Mouse (Mus musculus) layer of hippocampus, adult 8-10 months (tissue): ENCODE measurements around the gene Stk17b. TPM values are rescaled to one million over a fixed set of nuclear protein-coding genes. Genes with fewer than 3 reads are reported as not detected.
"Not testable (repeated sequence)": the region's sequence is repeated elsewhere in the genome, so short reads cannot be mapped to it uniquely, and the experiment has no call there.

Source experiments
- DNase-seq, 2 experiments: peaks; one replicate each; pipeline ENCODE4 v3.0.0; 2022; ENCODE audit warnings: low spot score in 2 of 2
- total RNA-seq, 4 experiments: library from RNA; stranded (reverse); gene quantifications; 2 replicates each; pipeline ENCODE4 v1.2.4; 2022

The Stk17b gene
- total RNA-seq, 4 experiments from 2014 or later = 4.7 to 7.0 (median 6.3) TPM

DNA sequence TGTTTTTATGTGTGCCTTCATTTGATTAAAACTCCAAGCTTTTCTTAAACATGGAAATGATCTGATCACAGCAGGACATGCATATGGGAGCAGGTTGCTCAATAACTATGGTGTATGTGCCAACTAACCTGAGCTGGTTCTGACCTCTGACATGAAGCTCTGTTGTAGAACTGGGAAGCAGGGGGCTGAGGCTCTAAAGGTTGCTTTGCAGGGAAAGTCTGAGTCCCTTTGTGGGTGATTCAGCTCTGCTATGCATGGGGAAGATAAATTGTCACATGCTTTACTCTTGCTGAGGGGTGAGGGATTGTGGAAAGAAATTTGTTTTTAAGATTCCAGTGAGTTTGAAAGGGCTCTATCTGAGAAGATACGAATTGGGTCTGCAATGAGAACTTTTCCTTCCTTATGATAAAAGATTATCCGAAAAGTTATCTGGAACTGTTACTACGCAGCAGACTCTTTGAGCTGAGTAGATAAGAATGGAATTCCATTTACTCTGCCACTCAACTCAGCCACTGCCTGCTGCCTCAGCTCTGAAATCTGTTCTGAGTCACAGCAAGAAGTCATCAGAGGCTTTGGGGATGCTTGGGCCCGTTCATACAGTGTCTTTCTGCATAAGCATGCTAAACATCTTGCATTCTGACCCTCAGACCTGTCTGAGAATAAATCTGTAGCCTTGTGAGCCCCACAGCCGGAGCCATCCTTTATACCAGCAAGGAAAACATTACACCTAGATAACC is 56.4 kb downstream of the Stk17b start:
- DNase-seq = no peak

DNA sequence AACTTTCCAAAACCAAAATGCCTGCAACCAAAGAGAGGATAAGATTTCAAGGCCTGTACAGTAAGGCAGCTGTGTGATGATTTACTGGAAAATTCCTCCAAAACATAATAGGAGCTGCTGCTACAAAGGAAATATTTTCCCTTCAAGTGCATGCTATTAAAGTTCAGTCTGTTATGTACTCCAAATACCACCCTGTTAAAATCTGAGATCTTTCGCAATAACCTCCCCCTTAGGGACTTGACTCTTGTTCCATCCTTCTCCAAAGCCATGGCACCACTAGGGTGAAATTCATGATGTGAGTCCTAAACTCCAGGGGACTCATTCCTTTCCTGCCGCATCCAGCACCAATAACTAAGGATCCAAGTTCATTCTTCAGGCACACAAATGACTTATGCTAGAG is 58.1 kb downstream of the Stk17b start:
- no peak for DNase-seq

DNA sequence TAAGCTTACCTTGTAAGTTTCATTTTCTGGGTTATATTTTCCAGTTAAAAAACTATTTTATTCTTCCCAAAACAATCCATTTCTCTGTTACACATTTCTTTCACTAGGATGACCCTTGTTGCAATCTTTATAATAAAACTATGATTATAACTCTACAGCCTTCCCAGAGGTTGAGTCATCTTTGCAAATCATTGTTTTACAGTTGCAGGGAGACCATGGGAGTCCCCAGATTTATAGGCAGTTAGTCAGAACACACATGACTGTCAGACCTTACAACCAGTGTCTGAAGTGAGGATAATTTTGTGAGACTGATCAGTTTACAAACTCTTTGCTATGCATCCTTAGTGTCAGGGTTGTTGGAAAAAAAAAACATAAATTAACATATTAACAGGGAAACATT is 63.7 kb downstream of the Stk17b start:
- no peak for DNase-seq

DNA sequence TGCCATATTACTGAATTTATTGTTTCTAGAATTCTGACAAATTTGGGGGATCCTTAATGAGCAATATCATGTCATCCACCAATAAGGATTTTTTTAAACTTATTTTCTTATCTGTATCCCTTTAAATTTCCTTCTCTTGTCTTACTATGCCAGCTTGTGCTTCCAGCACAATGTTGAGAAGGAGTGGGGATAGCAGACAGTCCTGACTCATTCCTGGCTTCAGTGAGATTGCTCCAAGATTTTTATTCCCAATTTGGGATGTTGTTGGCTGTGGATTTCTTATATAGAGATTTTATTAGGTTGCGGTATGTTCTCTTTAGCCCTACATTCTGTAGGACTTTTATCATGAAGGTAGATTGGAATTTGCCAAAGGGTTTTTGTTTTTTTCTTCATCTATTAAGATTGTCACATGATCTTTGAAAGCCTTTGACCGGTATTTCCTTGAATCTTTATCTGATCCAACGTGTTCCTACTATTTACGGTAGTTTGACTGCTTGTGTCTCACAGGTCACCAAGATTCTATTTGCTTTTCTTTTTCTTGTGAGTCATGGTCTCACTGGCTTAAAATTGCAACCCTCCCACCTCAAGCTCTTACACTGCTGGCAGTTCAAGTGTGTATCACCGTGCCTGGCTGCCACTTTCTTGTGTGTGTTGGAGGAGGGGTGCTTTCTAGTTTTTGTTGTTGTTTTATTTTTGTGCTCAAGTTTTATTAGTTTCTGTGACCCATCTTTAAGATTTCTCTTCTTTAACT is 64.2 kb downstream of the Stk17b start:
- DNase-seq = no peak

DNA sequence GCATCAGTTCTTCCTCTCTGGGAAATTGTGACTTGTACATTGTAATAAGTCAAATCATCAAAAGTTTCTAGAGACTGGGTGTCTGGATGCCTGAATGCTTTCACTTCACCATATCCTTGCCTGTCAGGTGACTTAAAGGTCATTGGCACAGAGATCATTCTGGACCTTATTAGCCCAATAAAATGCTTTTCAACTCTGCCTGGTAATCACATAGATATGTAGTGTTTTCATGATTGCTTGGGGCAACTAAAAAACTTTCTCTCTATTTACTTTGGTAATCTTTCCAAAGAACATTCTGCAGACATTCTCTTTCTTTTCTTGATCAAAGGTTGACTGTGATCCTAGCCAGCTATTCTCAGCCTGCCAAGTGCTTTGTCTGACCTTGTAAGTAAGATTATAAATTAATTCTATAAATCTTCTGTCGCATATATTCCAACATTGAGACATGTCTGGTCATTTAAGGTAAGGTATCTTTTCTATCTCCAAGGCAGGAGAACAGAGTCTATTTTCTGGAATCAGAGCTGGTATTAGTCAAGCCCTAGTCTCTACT is 69.0 kb downstream of the Stk17b start:
- no peak for DNase-seq

DNA sequence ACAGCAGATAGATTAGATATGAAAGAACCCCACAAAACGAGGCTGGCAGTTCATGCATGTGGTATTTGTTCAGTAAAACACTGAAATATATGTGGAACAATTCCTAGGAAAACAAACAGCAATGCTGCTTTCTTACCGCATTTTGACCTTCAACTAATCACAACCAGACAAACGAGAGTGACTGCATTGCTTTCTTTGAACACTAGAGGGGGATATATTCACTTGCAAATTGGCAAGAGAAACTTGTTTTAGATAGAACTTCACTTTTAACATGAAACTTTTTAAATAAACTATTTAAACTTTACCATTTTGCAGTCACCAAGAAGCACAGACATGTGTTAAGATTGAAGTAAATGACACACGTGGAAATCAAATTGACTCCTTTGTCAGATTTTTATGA is 69.6 kb downstream of the Stk17b start:
- no peak for DNase-seq

DNA sequence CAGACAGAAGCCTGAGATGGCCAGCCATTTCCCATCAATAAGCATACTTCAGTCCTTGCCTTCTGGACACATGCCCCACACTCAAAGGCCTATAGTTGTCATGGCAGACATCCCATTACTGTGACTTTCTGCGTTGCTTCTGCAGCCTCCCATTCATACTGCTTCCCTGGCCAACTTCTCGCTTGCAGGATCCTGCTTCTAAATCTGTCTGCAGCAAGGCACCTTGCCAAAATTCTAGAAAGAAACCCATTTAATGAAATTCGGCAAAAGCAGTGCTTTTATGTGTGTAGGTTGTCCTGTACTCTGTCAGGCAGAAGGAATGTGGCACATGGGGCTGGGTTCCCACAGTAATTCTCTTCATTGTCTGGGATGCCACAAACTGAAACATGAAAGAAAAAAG is 71.6 kb downstream of the Stk17b start:
- DNase-seq = peak; percentile 20 to 38

DNA sequence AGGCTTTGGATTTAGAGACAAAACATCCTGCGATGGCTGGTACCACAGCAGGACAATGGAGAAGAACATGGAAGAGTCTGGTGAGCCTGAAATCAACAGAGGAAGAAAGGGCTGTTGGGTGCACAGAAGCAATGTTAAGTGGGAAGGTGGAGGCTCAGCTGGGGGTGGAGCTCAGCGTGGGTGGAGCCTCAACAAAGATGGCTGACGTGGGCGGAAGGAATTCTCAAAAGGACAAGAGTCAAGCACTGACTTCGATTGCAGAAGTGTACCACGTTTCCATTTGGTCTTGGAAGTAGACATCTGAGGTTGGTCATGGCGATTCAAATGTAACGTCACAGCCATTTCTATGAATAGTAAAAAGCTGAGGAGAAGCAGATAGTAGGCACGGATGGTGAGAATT is 74.0 kb downstream of the Stk17b start:
- no peak for DNase-seq

DNA sequence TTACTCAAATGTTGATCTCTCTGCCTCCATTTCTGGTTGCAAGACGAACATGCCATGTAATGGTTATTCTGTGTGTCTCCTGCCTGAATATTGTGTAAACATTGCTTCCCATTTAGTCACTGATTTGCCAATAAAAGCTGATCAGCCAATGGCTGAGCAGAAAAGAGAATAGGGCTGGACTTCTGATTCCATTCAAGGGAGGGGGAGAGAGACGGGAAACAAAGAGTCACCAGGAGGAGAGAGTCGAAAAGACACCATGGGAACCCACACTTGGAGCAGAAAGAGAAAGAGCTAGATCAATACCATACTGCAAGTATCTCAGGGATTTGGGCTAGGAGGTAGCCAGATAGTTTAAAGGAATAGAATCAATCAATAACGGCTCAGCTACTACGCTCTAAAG is 75.4 kb downstream of the Stk17b start:
- not testable (repeated sequence) for DNase-seq

DNA sequence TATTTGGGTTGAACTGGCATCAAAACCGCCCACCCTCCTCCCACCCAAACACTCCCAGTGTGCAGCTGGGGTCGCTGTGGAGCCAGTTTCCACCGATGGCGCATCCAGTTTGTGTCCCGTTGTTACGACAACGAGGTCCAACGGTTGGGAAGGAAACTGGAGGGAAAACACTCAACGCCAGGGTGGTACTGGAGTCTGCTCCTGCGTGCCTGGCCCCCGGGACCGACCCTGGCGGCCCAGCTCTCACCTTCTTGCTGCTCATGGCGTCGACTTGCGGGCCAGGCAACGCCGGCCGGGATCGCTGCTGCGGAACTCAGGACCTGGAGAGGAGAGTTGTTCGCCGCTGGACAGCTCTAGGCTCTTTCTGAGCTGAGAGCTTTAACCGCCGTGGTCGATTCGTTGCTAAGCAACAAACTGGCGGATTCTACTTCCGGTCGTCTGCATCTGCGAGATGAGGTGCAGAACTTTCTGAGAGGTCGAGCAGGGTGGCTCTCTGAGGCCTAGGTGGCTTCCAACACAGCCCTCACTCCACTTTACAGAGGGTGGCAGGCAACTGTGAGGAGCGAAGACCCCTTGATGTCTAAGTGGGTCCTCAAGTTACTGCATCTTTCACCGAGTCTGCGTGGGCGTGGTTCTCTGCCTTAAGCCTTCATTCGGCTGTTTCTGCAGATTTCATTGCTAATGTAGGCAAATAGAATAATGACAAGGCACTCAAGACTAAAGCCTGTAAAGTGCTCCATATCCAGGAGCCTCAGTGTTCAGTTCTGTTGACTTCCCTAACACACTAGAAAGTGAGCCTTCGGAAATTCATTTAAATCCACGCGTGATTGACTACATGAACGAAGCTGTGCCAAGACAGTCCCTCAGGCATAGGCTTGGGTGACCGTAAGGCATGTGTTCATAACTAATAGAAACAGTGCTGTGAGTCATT is 78.3 kb downstream of the Stk17b start, which contains the start of gene Dnah7a:
Gene Dnah7a, minus strand, starts transcription at position 354 of the 931 bp plus-strand sequence.
- peak; percentile 39 to 51 for DNase-seq

Other genes starting within 250 kb of the Stk17b start
- gene Dnah7a, start 78.4 kb downstream of the Stk17b start, total RNA-seq = 1 to 10 TPM; 3.9 to 5.5 (median 5.0) TPM